Mouse (Mus musculus) megakaryocyte progenitor cell, adult 5-6 weeks (primary cell): ENCODE measurements around the gene Gpx3. TPM values are rescaled to one million over a fixed set of nuclear protein-coding genes. Genes with fewer than 3 reads are reported as not detected.
A peak's percentile ranks its signal among the peaks of the same experiment; 100 is the strongest.
"Not testable (repeated sequence)": the region's sequence is repeated elsewhere in the genome, so short reads cannot be mapped to it uniquely, and the experiment has no call there.

Source experiments
- ATAC-seq: replicated peaks from 2 replicates; pipeline ENCODE4 v1.8.0; 2016; ENCODE audit warnings: mild to moderate bottlenecking, moderate TSS enrichment, inconsistent platforms; ENCODE audit not compliant: poor library complexity
- total RNA-seq, 2 experiments: library from RNA; stranded (forward) in 1 of 2; stranded (reverse) in 1 of 2; fragments of 157-497, 149-512 nt in 1 of 2; fragments of 200-1000 nt in 1 of 2; gene quantifications; 2 replicates each; pipeline versions ENCODE4 v1.2.3 to v1.2.4; 2015 to 2017

Gene Gpx3
- total RNA-seq, 2 experiments from 2014 or later, result 3.2 to 29.9 TPM

GRCm38 (mm10) chr11:54936035-54936770, 34.0 kb downstream of the Gpx3 start:
- ATAC-seq, result peak; percentile 82

- peak; percentile 16; the same call in 1 of the 2 replicates for ATAC-seq
Observed at GRCm38 (mm10) chr11:54936771-54937140, 34.5 kb downstream of the Gpx3 start.

- ATAC-seq, result no peak
Observed at GRCm38 (mm10) chr11:54939501-54939900, 37.2 kb downstream of the Gpx3 start.

- no peak for ATAC-seq
Observed at GRCm38 (mm10) chr11:54940056-54940455, 37.8 kb downstream of the Gpx3 start.

- ATAC-seq, result no peak
Observed at GRCm38 (mm10) chr11:54944702-54945101, 42.4 kb downstream of the Gpx3 start.

GRCm38 (mm10) chr11:54949717-54950116, 47.5 kb downstream of the Gpx3 start:
- no peak for ATAC-seq

GRCm38 (mm10) chr11:54950684-54951083, 48.4 kb downstream of the Gpx3 start:
- ATAC-seq, result no peak

- ATAC-seq, result no peak
Observed at GRCm38 (mm10) chr11:54952651-54953050, 50.4 kb downstream of the Gpx3 start.

- no peak for ATAC-seq
Observed at GRCm38 (mm10) chr11:54953993-54954446, 51.8 kb downstream of the Gpx3 start.

- no peak for ATAC-seq
Observed at GRCm38 (mm10) chr11:54954716-54955115, 52.5 kb downstream of the Gpx3 start.

GRCm38 (mm10) chr11:54955400-54955734, 53.1 kb downstream of the Gpx3 start:
- not testable (repeated sequence) for ATAC-seq

- peak; percentile 90 for ATAC-seq
Observed at GRCm38 (mm10) chr11:54955735-54956480, 53.7 kb downstream of the Gpx3 start.

GRCm38 (mm10) chr11:54956912-54957311, 54.7 kb downstream of the Gpx3 start:
- ATAC-seq, result peak; percentile 33; the same call in 1 of the 2 replicates

GRCm38 (mm10) chr11:54957708-54958107, 55.5 kb downstream of the Gpx3 start:
- ATAC-seq, result not testable (repeated sequence)

- peak; percentile 23; the same call in 1 of the 2 replicates for ATAC-seq
Observed at GRCm38 (mm10) chr11:54958571-54959073, 56.4 kb downstream of the Gpx3 start.

Other genes starting within 250 kb of the Gpx3 start
- 39.1 and 41.1 TPM in 2 replicates for gene Cdc42se2, start 114.8 kb upstream of the Gpx3 start, total RNA-seq (2015)
- 51.9 and 52.0 TPM in 2 replicates for gene Cdc42se2, start 114.8 kb upstream of the Gpx3 start, total RNA-seq (2017)
- 2.9 and 5.3 TPM in 2 replicates for gene Lyrm7, start 41.5 kb upstream of the Gpx3 start, total RNA-seq (2015)
- gene Lyrm7, start 41.5 kb upstream of the Gpx3 start, total RNA-seq (2017), result 2.0 and 4.1 TPM in 2 replicates
- 458 and 490 TPM in 2 replicates for gene Hint1, start 36.1 kb upstream of the Gpx3 start, total RNA-seq (2015)
- gene Hint1, start 36.1 kb upstream of the Gpx3 start, total RNA-seq (2017), result 506 and 582 TPM in 2 replicates
- gene Tnip1, start 60.5 kb downstream of the Gpx3 start, total RNA-seq (2015), result 27.6 and 31.8 TPM in 2 replicates
- 33.8 and 38.6 TPM in 2 replicates for gene Tnip1, start 60.5 kb downstream of the Gpx3 start, total RNA-seq (2017)
- gene Anxa6, start 131.0 kb downstream of the Gpx3 start, total RNA-seq (2015), result 35.7 and 37.4 TPM in 2 replicates
- gene Anxa6, start 131.0 kb downstream of the Gpx3 start, total RNA-seq (2017), result 63.2 and 82.4 TPM in 2 replicates
- 23.4 and 27.3 TPM in 2 replicates for gene Ccdc69, start 175.7 kb downstream of the Gpx3 start, total RNA-seq (2015)
- 19.2 and 22.9 TPM in 2 replicates for gene Ccdc69, start 175.7 kb downstream of the Gpx3 start, total RNA-seq (2017)
- 89.0 and 92.0 TPM in 2 replicates for gene Gm2a, start 195.7 kb downstream of the Gpx3 start, total RNA-seq (2015)
- 53.6 and 54.6 TPM in 2 replicates for gene Gm2a, start 195.7 kb downstream of the Gpx3 start, total RNA-seq (2017)
- not detected in 2 replicates for gene Slc36a3, start 249.3 kb downstream of the Gpx3 start, total RNA-seq (2015)
- 0.14 TPM in 1 of 2 replicates, not detected in the other for gene Slc36a3, start 249.3 kb downstream of the Gpx3 start, total RNA-seq (2017)